Mouse (Mus musculus) cerebellum, adult 8-10 months (tissue): ENCODE data around the gene Snrpd2.

Experiments
- DNase-seq: peaks from one replicate; pipeline ENCODE4 v3.0.0; 2022

The Snrpd2 gene

DNA sequence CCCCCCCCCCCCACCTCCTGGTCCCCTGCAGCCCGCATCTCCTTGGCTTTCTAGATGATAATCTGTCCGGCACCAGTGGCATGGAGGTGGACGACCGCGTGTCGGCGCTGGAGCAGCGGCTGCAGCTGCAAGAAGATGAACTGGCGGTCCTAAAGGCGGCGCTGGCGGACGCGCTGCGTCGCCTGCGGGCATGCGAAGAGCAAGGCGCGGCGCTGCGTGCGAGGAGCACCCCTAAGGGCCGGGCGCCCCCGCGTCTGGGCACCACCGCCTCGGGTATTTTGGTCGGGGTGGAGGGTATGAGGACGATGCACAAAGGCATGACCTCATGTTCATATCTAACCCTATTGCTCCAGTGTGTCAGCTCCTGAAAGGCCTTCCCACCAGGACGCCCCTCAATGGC lies 29.7 kb downstream of the Snrpd2 start:
- peak; percentile 50 for DNase-seq

GRCm38 (mm10) chr7:19179936-19180335 lies 30.4 kb downstream of the Snrpd2 start:
- DNase-seq, result no peak

DNA sequence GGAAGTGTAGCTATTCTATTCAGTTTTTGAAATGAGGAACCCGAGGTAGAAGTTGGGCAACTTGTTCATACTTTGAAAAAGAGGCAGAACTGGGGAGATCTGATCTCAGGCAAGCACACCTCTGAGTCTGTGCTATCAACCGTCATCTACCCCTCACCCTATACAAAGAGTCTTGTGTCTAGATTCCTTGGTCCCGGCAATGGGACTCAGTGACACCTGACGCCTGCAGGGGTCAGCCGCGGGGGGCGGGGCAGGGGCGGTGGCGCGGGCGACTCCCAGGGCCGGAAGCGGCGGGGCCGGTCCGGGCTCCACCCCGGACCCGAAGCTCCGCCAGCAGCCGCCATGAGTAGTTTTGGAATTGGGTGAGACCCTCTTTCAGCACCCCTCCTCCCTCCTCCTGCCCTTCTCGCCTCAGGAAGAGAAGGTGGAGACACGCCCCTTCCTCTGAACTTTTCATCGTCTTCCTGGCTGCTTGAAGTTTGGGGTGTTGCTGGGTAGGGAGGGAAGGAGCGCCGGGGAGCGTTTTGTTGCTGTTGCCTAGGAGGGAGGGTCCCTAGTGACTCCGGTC lies 31.4 kb downstream of the Snrpd2 start:
- no peak for DNase-seq

- DNase-seq, result no peak
Observed at GRCm38 (mm10) chr7:19184250-19184649, 34.7 kb downstream of the Snrpd2 start.

DNA sequence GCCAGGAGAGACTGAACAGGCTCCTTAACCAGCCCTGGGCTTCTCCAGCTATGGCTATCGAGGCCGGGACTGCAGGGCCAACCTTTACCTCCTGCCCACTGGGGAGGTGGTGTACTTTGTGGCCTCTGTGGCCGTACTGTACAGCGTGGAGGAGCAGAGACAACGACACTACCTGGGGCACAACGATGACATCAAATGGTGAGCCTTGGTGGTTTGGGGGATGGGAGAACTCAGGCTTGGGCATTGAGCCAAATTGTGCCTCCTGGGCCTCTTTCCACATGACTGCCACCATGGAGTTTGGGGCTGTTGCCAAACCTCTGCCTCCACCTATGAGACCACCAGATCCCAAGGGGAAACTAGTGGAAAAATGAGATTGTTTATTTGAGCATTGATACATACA lies 35.2 kb downstream of the Snrpd2 start:
- no peak for DNase-seq

- no peak for DNase-seq
Observed at GRCm38 (mm10) chr7:19194676-19195075, 45.2 kb downstream of the Snrpd2 start.

- peak; percentile 44 for DNase-seq
Observed at GRCm38 (mm10) chr7:19196676-19197075, 47.2 kb downstream of the Snrpd2 start.

DNA sequence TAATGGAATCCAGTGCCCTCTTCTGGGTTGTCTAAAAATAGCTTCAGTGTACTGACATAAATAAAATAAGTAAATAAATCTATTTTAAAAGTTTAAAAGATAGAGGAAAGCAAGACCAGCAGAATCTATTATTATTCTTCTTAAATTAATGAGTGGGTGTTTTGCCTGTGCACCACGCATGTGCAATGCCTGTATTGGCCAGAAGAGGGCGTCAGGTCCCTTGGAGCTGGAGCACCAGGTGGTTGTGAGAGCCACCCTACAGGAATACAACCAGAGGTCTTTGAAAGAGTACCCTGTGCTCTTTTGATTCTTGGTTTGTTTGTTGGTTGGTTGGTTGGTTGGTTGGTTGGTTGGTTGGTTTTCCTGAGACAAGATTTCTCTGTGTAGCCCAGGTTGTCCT lies 48.5 kb downstream of the Snrpd2 start:
- DNase-seq, result no peak

DNA sequence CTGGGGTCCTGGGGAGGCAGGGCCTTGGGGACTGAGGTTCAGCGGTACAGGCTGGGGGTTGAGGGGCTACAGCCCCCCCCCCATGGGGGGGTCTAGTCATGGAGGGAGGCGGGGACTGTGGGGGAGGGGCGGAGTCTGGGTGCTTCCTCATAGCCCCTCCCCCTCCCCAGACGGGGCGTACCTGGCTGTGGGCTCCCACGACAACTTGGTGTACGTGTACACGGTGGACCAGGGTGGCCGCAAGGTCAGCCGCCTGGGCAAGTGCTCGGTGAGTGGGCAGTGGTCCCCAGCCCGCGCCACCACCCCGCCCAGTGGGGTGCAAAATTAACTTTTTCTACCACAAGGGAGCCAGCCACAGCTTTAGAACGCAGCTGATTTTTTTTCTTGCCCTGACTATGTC lies 52.1 kb downstream of the Snrpd2 start:
- DNase-seq, result no peak

GRCm38 (mm10) chr7:19202065-19202850 lies 52.7 kb downstream of the Snrpd2 start:
- no peak for DNase-seq
